Mouse (Mus musculus): ENCODE data around the gene Slc39a11.

DNA sequence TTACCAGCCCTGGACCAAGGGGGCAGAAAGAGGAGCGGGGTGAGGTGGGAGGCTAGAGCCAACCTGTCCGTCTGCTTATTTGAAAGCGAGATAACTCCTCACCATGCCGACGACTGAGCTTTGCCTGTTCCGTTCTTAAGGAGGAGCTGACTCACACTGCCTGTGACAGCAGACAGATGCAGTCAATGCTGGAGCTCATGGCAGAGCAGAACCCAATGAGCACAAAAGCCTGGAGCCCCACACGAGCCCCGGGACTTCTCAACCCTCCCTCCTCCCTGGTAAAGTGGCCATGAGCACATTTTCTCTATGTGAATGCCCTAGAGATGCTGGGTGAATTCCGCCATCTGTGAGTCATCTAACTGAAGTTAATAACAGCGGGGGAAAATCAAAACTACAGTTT lies 198.6 kb downstream of the Slc39a11 start:
- no peak for TF ChIP-seq TAL1 (conservative IDR thresholded peaks at IDR 0.05; ENCODE audit: low read depth, low read length)
- no peak for TF ChIP-seq CTCF (IDR thresholded peaks at IDR 0.05; ENCODE audit: low read depth, low read length)
- TF ChIP-seq GATA2 (IDR thresholded peaks at IDR 0.05; ENCODE audit: borderline replicate concordance, low read depth, low read length), result no peak
